Mouse (Mus musculus) stomach, embryonic 14.5 days (tissue): ENCODE results near the gene Sclt1. TPM values are rescaled to one million over a fixed set of nuclear protein-coding genes. Genes with fewer than 3 reads are reported as not detected.

Experiments used
- ATAC-seq: fragments of 200-750 bp; cut with Nextera tagmentation; 2 replicates; pipeline ENCODE4 v1.8.0; 2017; ENCODE audit warnings: low read depth, moderate TSS enrichment; ENCODE audit not compliant: insufficient number of reproducible peaks, insufficient read depth, low FRiP score
- H3K27ac ChIP-seq: fragments of 300-500 bp; sonication (generic); 2 replicates; pipeline ENCODE4 v1.5.1; 2014; ENCODE audit warnings: mild to moderate bottlenecking, low read length, moderate library complexity, mixed read lengths
- H3K27me3 ChIP-seq: fragments of 300-500 bp; sonication (generic); 2 replicates; pipeline ENCODE4 v1.6.1; 2014; ENCODE audit warnings: low read length, control low read depth, mixed read lengths; ENCODE audit not compliant: control insufficient read depth, insufficient read depth
- H3K36me3 ChIP-seq: fragments of 300-500 bp; sonication (generic); 2 replicates; pipeline ENCODE4 v1.6.1; 2014; ENCODE audit warnings: mild to moderate bottlenecking, control low read depth, low read length, moderate library complexity, mixed read lengths; ENCODE audit not compliant: control insufficient read depth, insufficient read depth
- H3K4me1 ChIP-seq: fragments of 300-500 bp; sonication (generic); 2 replicates; pipeline ENCODE4 v1.6.1; 2014; ENCODE audit warnings: low read length, control low read depth, mixed read lengths; ENCODE audit not compliant: control insufficient read depth, insufficient read depth
- H3K4me2 ChIP-seq: fragments of 300-500 bp; sonication (generic); replicated peaks from 2 replicates; pipeline ENCODE4 v1.6.1; 2014; ENCODE audit warnings: low read depth, low read length, control low read depth
- H3K4me3 ChIP-seq: fragments of 300-500 bp; sonication (generic); 2 replicates; pipeline ENCODE4 v1.5.1; 2014; ENCODE audit warnings: low read depth, low read length, control low read depth
- H3K9ac ChIP-seq: fragments of 300-500 bp; sonication (generic); replicated peaks from 2 replicates; pipeline ENCODE4 v1.6.1; 2014; ENCODE audit warnings: low read depth, mild to moderate bottlenecking, control low read depth, low read length, moderate library complexity, mixed read lengths
- H3K9me3 ChIP-seq: fragments of 300-500 bp; sonication (generic); 2 replicates; pipeline ENCODE4 v1.6.1; 2016; ENCODE audit warnings: low read depth, low read length, control low read depth; ENCODE audit not compliant: control insufficient read depth
- WGBS: fragments of 180-500 bp; shearing (Covaris S2); extraction: QIAGEN DNeasy Blood & Tissue Kit; methylation state at CpG from one replicate; pipeline ENCODE4 v1.1.7; 2014; 5-methylcytosine and 5-hydroxymethylcytosine counted together
- polyA plus RNA-seq: library from polyadenylated mRNA; unstranded; fragments of >200 nt; fragmentation: Nextera tagmentation; extraction: Ambion mirVana; gene quantifications from 2 replicates; pipeline ENCODE4 v1.2.1, GENCODE M21; 2014

Gene Sclt1
- polyA plus RNA-seq, 1 experiment from 2014 or later: 22.9 TPM

- WGBS: 71% methylated on average over 5 of the region's 5 CpGs
- Histone ChIP-seq H3K27me3 (no peaks in the 10 kb centered on the region), H3K4me2 (no peak overlapping the region), H3K36me3 (peaks cover 7% of the 10 kb centered on the region; the same call in 1 of the 2 replicates), H3K4me1 (peaks cover 5% of the 10 kb centered on the region; the same call in 1 of the 2 replicates), H3K9ac (no peak overlapping the region), H3K4me3 (no peak overlapping the region), H3K9me3 (no peaks in the 10 kb centered on the region), H3K27ac (no peak overlapping the region)
- ATAC-seq: no peak
Observed at GRCm38 (mm10) chr3:41603470-41604019, 138.8 kb downstream of the Sclt1 start.

- Histone ChIP-seq H3K36me3 (peaks cover 7% of the 10 kb centered on the region; the same call in 1 of the 2 replicates), H3K4me3 (no peak overlapping the region), H3K4me1 (peaks cover 5% of the 10 kb centered on the region; the same call in 1 of the 2 replicates), H3K9me3 (no peaks in the 10 kb centered on the region), H3K27ac (no peak overlapping the region), H3K27me3 (no peaks in the 10 kb centered on the region), H3K4me2 (no peak overlapping the region), H3K9ac (no peak overlapping the region)
- no peak for ATAC-seq
- 38% methylated on average over 10 of the region's 10 CpGs for WGBS
Observed at GRCm38 (mm10) chr3:41602933-41603332, 139.4 kb downstream of the Sclt1 start.

GRCm38 (mm10) chr3:41601226-41602020 lies 140.9 kb downstream of the Sclt1 start:
- peaks cover 16% of the 10 kb centered on the region for H3K36me3 ChIP-seq
- 76% methylated on average over 9 of the region's 9 CpGs for WGBS
- no peak for ATAC-seq
- no peaks in the 10 kb centered on the region for H3K27me3 ChIP-seq
- no peak overlapping the region for H3K9ac ChIP-seq
- H3K4me1 ChIP-seq: peaks cover 5% of the 10 kb centered on the region; the same call in 1 of the 2 replicates
- H3K4me2 ChIP-seq: no peak overlapping the region
- no peak overlapping the region for H3K4me3 ChIP-seq
- H3K9me3 ChIP-seq: no peaks in the 10 kb centered on the region
- no peak overlapping the region for H3K27ac ChIP-seq

- Histone ChIP-seq H3K4me1 (peaks cover 5% of the 10 kb centered on the region; the same call in 1 of the 2 replicates), H3K4me2 (no peak overlapping the region), H3K4me3 (no peak overlapping the region), H3K27ac (no peak overlapping the region), H3K27me3 (no peaks in the 10 kb centered on the region), H3K36me3 (peaks cover 17% of the 10 kb centered on the region), H3K9ac (no peak overlapping the region), H3K9me3 (no peaks in the 10 kb centered on the region)
- WGBS: 87% methylated on average over 14 of the region's 14 CpGs
- ATAC-seq: no peak; the same call in none of the 2 replicates
Observed at GRCm38 (mm10) chr3:41599806-41600589, 142.3 kb downstream of the Sclt1 start.

DNA sequence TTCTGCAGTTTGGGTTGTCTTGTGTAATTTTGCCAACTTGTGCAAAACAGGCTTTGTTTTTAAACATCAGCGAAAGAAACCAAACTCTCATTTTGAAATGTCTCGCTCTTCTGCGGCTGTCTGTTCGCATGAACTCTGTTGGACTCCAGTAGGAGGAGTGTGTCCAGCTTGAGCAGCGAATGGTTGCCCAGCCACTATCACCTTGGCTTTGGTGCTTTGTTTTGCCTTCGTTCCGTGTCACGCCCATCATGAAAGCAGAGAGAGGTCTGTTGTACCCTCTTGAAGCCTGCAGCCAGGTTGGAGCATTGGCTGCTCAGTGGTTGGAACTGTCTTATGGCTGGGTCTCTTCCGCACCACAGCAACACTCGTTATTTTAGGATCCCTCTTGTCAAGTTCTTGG lies 143.1 kb downstream of the Sclt1 start:
- H3K4me3 ChIP-seq: no peak overlapping the region
- H3K27ac ChIP-seq: no peak overlapping the region
- H3K9ac ChIP-seq: no peak overlapping the region
- no peaks in the 10 kb centered on the region for H3K27me3 ChIP-seq
- peaks cover 11% of the 10 kb centered on the region for H3K36me3 ChIP-seq
- no peaks in the 10 kb centered on the region for H3K9me3 ChIP-seq
- H3K4me1 ChIP-seq: peaks cover 5% of the 10 kb centered on the region; the same call in 1 of the 2 replicates
- WGBS: 91% methylated on average over 10 of the region's 10 CpGs
- no peak overlapping the region for H3K4me2 ChIP-seq
- ATAC-seq: 0 out of 2 replicates have a peak, but pooled peaks have one; percentile 4

DNA sequence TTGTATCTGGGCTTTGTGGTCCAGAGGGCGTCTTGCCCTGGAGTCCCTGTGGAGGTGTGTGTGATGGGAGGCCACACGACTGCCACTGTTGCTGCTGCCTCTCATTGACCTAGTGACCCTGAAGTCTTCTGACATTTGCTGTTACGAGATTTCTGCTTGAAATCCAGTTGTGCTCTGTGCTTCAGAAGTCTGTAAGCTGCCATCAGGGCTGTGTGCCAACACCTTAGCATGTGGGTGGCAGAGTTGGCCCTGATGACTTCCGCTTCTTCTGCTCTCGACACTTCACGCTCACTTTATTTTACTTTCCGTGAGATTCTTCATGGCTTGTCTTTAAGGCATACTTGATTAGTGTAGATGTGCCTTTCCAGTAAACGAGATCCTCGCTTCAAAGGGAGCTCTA lies 143.9 kb downstream of the Sclt1 start:
- no peaks in the 10 kb centered on the region for H3K9me3 ChIP-seq
- no peak overlapping the region for H3K9ac ChIP-seq
- no peak overlapping the region for H3K4me3 ChIP-seq
- H3K27me3 ChIP-seq: no peaks in the 10 kb centered on the region
- H3K27ac ChIP-seq: no peak overlapping the region
- H3K4me2 ChIP-seq: no peak overlapping the region
- WGBS: 85% methylated on average over 9 of the region's 9 CpGs
- ATAC-seq: no peak
- peaks cover 4% of the 10 kb centered on the region; the same call in 1 of the 2 replicates for H3K4me1 ChIP-seq
- peaks cover 17% of the 10 kb centered on the region for H3K36me3 ChIP-seq

DNA sequence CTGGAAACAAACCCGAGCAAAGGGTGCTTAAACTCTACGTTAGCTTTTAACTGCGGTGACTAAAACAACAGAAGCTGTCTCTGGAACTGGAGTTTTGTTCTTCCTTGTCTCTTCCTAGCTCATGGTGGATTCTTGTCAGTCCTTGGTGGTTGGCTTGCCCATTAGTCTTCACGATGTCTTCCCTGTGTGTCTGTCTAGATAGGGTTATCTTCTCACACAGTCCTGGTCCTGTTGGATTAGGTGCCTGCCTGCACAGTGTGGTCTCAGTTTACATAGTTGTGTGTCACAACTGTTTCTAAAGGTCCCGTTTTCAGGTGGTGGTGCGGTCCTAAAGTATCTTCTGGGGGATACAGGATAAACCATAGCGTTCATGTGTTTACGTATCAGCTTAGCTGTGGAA lies 145.3 kb downstream of the Sclt1 start:
- Histone ChIP-seq H3K9me3 (no peaks in the 10 kb centered on the region), H3K9ac (no peak overlapping the region), H3K27me3 (no peaks in the 10 kb centered on the region), H3K4me3 (no peak overlapping the region), H3K36me3 (peaks cover 17% of the 10 kb centered on the region), H3K4me1 (no peaks in the 10 kb centered on the region), H3K27ac (no peak overlapping the region), H3K4me2 (no peak overlapping the region)
- WGBS: 86% methylated on average over 8 of the region's 8 CpGs
- ATAC-seq: no peak

DNA sequence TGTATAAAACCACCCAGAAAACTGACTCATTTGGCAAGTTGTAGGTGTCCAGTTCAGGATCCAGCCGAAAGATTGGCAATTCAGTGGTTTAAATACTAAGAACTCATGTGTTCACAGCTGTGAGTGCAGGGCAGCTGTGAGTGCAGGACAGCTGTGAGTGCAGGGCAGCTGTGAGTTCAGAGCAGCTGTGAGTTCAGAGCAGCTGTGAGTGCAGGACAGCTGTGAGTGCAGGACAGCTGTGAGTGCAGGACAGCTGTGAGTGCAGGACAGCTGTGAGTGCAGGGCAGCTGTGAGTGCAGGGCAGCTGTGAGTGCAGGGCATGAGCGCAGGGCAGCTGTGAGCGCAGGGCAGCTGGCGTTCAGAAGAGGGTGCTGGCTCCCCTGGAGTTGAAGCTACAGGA lies 147.3 kb downstream of the Sclt1 start:
- WGBS: 96% methylated on average over 4 of the region's 4 CpGs
- Histone ChIP-seq H3K27ac (no peak overlapping the region), H3K4me3 (no peak overlapping the region), H3K36me3 (peaks cover 24% of the 10 kb centered on the region), H3K9me3 (no peaks in the 10 kb centered on the region), H3K27me3 (no peaks in the 10 kb centered on the region), H3K4me2 (no peak overlapping the region), H3K9ac (no peak overlapping the region), H3K4me1 (no peaks in the 10 kb centered on the region)
- ATAC-seq: no peak
